Mouse (Mus musculus): ENCODE results near the gene Kctd11. TPM values are rescaled to one million over a fixed set of nuclear protein-coding genes. Genes with fewer than 3 reads are reported as not detected.
A peak's percentile ranks its signal among the peaks of the same experiment; 100 is the strongest.

Gene Kctd11
- total RNA-seq, 1 experiment, result 5.4 TPM

DNA sequence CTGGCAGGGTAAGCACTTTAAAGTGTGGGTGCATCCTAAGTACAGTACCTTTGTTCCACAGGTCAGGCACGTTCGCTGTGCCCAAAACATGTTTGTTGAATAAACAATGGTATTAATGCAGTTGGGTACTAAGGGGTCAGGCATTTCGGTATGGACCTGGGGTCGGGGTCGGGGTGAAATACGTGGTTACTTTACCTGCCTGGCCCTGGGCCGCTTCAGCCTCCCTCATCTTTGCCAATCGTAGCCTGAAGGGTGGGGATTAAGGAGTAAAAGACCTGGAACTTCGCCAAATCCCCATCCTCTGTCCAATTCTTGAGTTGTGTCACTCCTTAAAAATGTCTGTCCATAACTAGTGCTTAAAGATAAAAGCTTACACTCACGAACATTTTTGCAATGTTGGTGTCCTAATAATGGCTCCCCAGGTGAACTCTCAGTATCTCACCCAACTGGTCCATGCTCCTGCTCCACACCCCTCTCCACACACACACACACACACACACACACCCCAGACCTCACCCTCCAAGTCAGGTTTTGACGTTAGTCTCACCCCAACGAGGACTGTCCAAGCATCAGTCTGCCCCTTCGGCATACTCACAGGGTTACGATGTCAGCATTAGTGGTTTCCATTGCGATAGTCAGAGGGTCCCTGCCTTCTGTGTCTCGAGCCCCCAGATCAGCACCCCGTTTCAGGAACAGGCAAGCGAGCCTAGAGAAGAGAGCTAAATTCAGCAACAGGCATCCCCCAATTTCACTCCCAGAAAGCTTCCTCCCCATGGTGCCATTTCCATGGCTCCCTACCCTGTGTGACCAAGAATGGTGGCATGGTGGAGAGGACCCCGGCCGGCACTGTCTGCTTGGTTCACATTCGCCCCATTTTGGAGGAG, 823 bp upstream of the Kctd11 start:
- Histone ChIP-seq H3K4me3 (ENCODE audit: insufficient read depth in 1 of 2, low read depth in 1 of 2, low read length in 2 of 2, poor library complexity in 1 of 2, severe bottlenecking in 1 of 2) (peak overlapping the region; percentile 51 to 68; a peak in 3 of 4 replicates), H3K27ac (ENCODE audit: insufficient read depth, low read depth, low read length, poor library complexity, severe bottlenecking) (no peak overlapping the region), H3K9me3 (ENCODE audit: control insufficient read depth, insufficient read depth, low read depth, low read length) (no peaks in the 10 kb centered on the region), H3K36me3 (ENCODE audit: control insufficient read depth, insufficient read depth, low read length, poor library complexity, severe bottlenecking) (peaks cover 5% of the 10 kb centered on the region; the same call in 1 of the 2 replicates), H3K4me1 (ENCODE audit: control insufficient read depth in 2 of 2, insufficient read depth in 2 of 2, low read length in 2 of 2, poor library complexity in 1 of 2) (peaks cover 4 to 22% of the 10 kb centered on the region in 2 experiments; a peak in 3 of 4 replicates), H3K9ac (ENCODE audit: insufficient read depth, low read depth, low read length, poor library complexity, severe bottlenecking) (peak overlapping the region; percentile 35; the same call in 1 of the 2 replicates)
- no peak for TF ChIP-seq CHD2 (IDR thresholded peaks at IDR 0.05; ENCODE audit: low read depth, low read length)
- no peak for TF ChIP-seq ZNF384 (IDR thresholded peaks at IDR 0.05; ENCODE audit: low read depth, low read length)
- no peak for TF ChIP-seq HCFC1 (IDR thresholded peaks at IDR 0.05; ENCODE audit: borderline replicate concordance, insufficient read depth, low read length)
- no peak for TF ChIP-seq ZC3H11A (IDR thresholded peaks at IDR 0.05; ENCODE audit: borderline replicate concordance, low read depth, low read length)
- no peak for TF ChIP-seq MAFK (IDR thresholded peaks at IDR 0.05; ENCODE audit: insufficient read depth, low read depth, low read length)
- DNase-seq (ENCODE audit: low read depth, low spot score), result no peak
- in situ Hi-C loops (cut with MboI; ENCODE audit: low sequenced_read_pairs in 2 of 2, unreplicated experiment in 2 of 2), result no loop called here

- peak; percentile 47 for DNase-seq (ENCODE audit: low read depth, low spot score)
- no peak overlapping the region for H3K27ac ChIP-seq (ENCODE audit: insufficient read depth, low read depth, low read length, poor library complexity, severe bottlenecking)
- H3K4me1 ChIP-seq (ENCODE audit: control insufficient read depth in 2 of 2, insufficient read depth in 2 of 2, low read length in 2 of 2, poor library complexity in 1 of 2), result peaks cover 4 to 27% of the 10 kb centered on the region in 2 experiments; a peak in 3 of 4 replicates
- peak overlapping the region; percentile 51 to 68 for H3K4me3 ChIP-seq (ENCODE audit: insufficient read depth in 1 of 2, low read depth in 1 of 2, low read length in 2 of 2, poor library complexity in 1 of 2, severe bottlenecking in 1 of 2)
- TF ChIP-seq ZC3H11A (IDR thresholded peaks at IDR 0.05; ENCODE audit: borderline replicate concordance, low read depth, low read length), result no peak
- peak; percentile 98 for TF ChIP-seq MAFK (IDR thresholded peaks at IDR 0.05; ENCODE audit: insufficient read depth, low read depth, low read length)
- no peak for TF ChIP-seq CHD2 (IDR thresholded peaks at IDR 0.05; ENCODE audit: low read depth, low read length)
- no peaks in the 10 kb centered on the region for H3K9me3 ChIP-seq (ENCODE audit: control insufficient read depth, insufficient read depth, low read depth, low read length)
- in situ Hi-C loops (cut with MboI; ENCODE audit: low sequenced_read_pairs in 2 of 2, unreplicated experiment in 2 of 2), result no loop called here
- peak overlapping the region; percentile 35; the same call in 1 of the 2 replicates for H3K9ac ChIP-seq (ENCODE audit: insufficient read depth, low read depth, low read length, poor library complexity, severe bottlenecking)
- peaks cover 3% of the 10 kb centered on the region; the same call in 1 of the 2 replicates for H3K36me3 ChIP-seq (ENCODE audit: control insufficient read depth, insufficient read depth, low read length, poor library complexity, severe bottlenecking)
These were observed 727 bp downstream of the Kctd11 start for GRCm38 (mm10) chr11:69880506-69880852.

- H3K9ac ChIP-seq (ENCODE audit: insufficient read depth, low read depth, low read length, poor library complexity, severe bottlenecking), result no peak overlapping the region; the same call in 1 of the 2 replicates
- no peak for DNase-seq (ENCODE audit: low read depth, low spot score)
- in situ Hi-C loops (cut with MboI; ENCODE audit: low sequenced_read_pairs in 2 of 2, unreplicated experiment in 2 of 2), result loop anchor here in 1 of 2 experiments (10.0 kb wide), 1 partner anchor 75 kb away; the partner anchor contains the start of genes Fgf11 and Tmem102
- peaks cover 2% of the 10 kb centered on the region; the same call in 1 of the 2 replicates for H3K36me3 ChIP-seq (ENCODE audit: control insufficient read depth, insufficient read depth, low read length, poor library complexity, severe bottlenecking)
- TF ChIP-seq ZC3H11A (IDR thresholded peaks at IDR 0.05; ENCODE audit: borderline replicate concordance, low read depth, low read length), result no peak
- no peak for TF ChIP-seq ZNF384 (IDR thresholded peaks at IDR 0.05; ENCODE audit: low read depth, low read length)
- TF ChIP-seq CHD2 (IDR thresholded peaks at IDR 0.05; ENCODE audit: low read depth, low read length), result no peak
- TF ChIP-seq MAFK (IDR thresholded peaks at IDR 0.05; ENCODE audit: insufficient read depth, low read depth, low read length), result no peak
- no peak for TF ChIP-seq HCFC1 (IDR thresholded peaks at IDR 0.05; ENCODE audit: borderline replicate concordance, insufficient read depth, low read length)
- H3K4me3 ChIP-seq (ENCODE audit: insufficient read depth in 1 of 2, low read depth in 1 of 2, low read length in 2 of 2, poor library complexity in 1 of 2, severe bottlenecking in 1 of 2), result peak overlapping the region; percentile 29 to 68; a peak in 3 of 4 replicates
- H3K9me3 ChIP-seq (ENCODE audit: control insufficient read depth, insufficient read depth, low read depth, low read length), result no peaks in the 10 kb centered on the region
- no peak overlapping the region for H3K27ac ChIP-seq (ENCODE audit: insufficient read depth, low read depth, low read length, poor library complexity, severe bottlenecking)
- H3K4me1 ChIP-seq (ENCODE audit: control insufficient read depth in 2 of 2, insufficient read depth in 2 of 2, low read length in 2 of 2, poor library complexity in 1 of 2), result peaks cover 4 to 27% of the 10 kb centered on the region in 2 experiments; a peak in 3 of 4 replicates
These were observed 1.5 kb downstream of the Kctd11 start for GRCm38 (mm10) chr11:69879711-69880110.

DNA sequence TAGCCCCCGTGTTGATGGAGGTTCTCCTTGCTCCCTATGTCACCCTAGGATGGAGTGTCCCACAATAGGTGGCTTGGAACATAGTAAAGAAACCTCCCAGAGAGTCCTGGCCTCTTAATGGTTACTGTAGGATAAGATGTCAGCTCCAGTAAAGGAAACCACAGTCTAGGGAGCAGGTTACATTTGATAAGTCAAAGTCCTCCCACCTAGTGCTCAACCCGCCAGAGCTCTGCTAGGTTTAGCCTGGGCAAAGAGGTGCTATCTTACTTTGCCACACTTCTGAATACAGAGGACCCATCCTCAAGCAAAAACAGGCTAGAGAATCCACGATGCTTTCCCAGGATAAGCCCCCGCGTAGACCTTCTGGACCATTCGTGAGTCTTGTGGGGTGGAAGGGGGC, 2.3 kb downstream of the Kctd11 start:
- no peak overlapping the region for H3K27ac ChIP-seq (ENCODE audit: insufficient read depth, low read depth, low read length, poor library complexity, severe bottlenecking)
- no peak overlapping the region; a peak in 1 of 4 replicates for H3K4me3 ChIP-seq (ENCODE audit: insufficient read depth in 1 of 2, low read depth in 1 of 2, low read length in 2 of 2, poor library complexity in 1 of 2, severe bottlenecking in 1 of 2)
- H3K4me1 ChIP-seq (ENCODE audit: control insufficient read depth in 2 of 2, insufficient read depth in 2 of 2, low read length in 2 of 2, poor library complexity in 1 of 2), result peaks cover 4 to 27% of the 10 kb centered on the region in 2 experiments; a peak in 3 of 4 replicates
- in situ Hi-C loops (cut with MboI; ENCODE audit: low sequenced_read_pairs in 2 of 2, unreplicated experiment in 2 of 2), result loop anchor here in 1 of 2 experiments (10.0 kb wide), 1 partner anchor 74 kb away; the partner anchor contains the start of genes Fgf11 and Tmem102
- H3K9me3 ChIP-seq (ENCODE audit: control insufficient read depth, insufficient read depth, low read depth, low read length), result no peaks in the 10 kb centered on the region
- H3K9ac ChIP-seq (ENCODE audit: insufficient read depth, low read depth, low read length, poor library complexity, severe bottlenecking), result no peak overlapping the region; the same call in 1 of the 2 replicates
- TF ChIP-seq ZNF384 (IDR thresholded peaks at IDR 0.05; ENCODE audit: low read depth, low read length) (no peak), ZC3H11A (IDR thresholded peaks at IDR 0.05; ENCODE audit: borderline replicate concordance, low read depth, low read length) (no peak), HCFC1 (IDR thresholded peaks at IDR 0.05; ENCODE audit: borderline replicate concordance, insufficient read depth, low read length) (no peak), CHD2 (IDR thresholded peaks at IDR 0.05; ENCODE audit: low read depth, low read length) (no peak), MAFK (IDR thresholded peaks at IDR 0.05; ENCODE audit: insufficient read depth, low read depth, low read length) (no peak)
- DNase-seq (ENCODE audit: low read depth, low spot score), result no peak
- no peaks in the 10 kb centered on the region for H3K36me3 ChIP-seq (ENCODE audit: control insufficient read depth, insufficient read depth, low read length, poor library complexity, severe bottlenecking)

Measured in ES-E14 (cell line).